Mouse (Mus musculus) kidney, adult 2 months (tissue): Measurements from ENCODE around the gene Nlgn1. TPM values are rescaled to one million over a fixed set of nuclear protein-coding genes. Genes with fewer than 3 reads are reported as not detected.

ENCODE experiments used
- DNase-seq: peaks from one replicate; pipeline ENCODE4 v3.0.0; 2021
- H3K27ac ChIP-seq: fragments of 200-500 bp; 2 replicates; pipeline ENCODE4 v1.5.1; 2012; ENCODE audit warnings: low read depth, low read length, control low read depth, inconsistent platforms; ENCODE audit not compliant: insufficient read depth
- H3K27me3 ChIP-seq: fragments of 200-500 bp; replicated peaks from 2 replicates; pipeline ENCODE4 v1.6.1; 2012; ENCODE audit warnings: mild to moderate bottlenecking, moderate library complexity, low read length, inconsistent platforms; ENCODE audit not compliant: control insufficient read depth, insufficient read depth
- H3K36me3 ChIP-seq: fragments of 200-500 bp; 2 replicates; pipeline ENCODE4 v1.6.1; 2012; ENCODE audit warnings: mild to moderate bottlenecking, moderate library complexity, low read length, inconsistent platforms; ENCODE audit not compliant: control insufficient read depth, insufficient read depth
- H3K4me1 ChIP-seq: fragments of 200-500 bp; 2 replicates; pipeline ENCODE4 v1.6.1; 2011; ENCODE audit warnings: low read length; ENCODE audit not compliant: control insufficient read depth, insufficient read depth
- H3K4me3 ChIP-seq: fragments of 200-500 bp; 2 replicates; pipeline ENCODE4 v1.5.1; 2011; ENCODE audit warnings: mild to moderate bottlenecking, low read depth, low read length, control low read depth; ENCODE audit not compliant: insufficient read depth
- CTCF ChIP-seq: fragments of 200-500 bp; conservative IDR thresholded peaks from 2 replicates; pipeline ENCODE4 v1.5.1; 2011; ENCODE audit warnings: low read depth, mild to moderate bottlenecking, control low read depth, low read length, moderate library complexity, mixed read lengths; ENCODE audit not compliant: insufficient read depth, insufficient read length
- POLR2A ChIP-seq: fragments of 200-500 bp; IDR thresholded peaks from one replicate; pipeline ENCODE4 v1.6.1; 2011; ENCODE audit warnings: low read depth, low read length, control low read depth
- WGBS: fragments of 180-500 bp; shearing (Covaris S2); methylation state at CpG from one replicate; pipeline ENCODE4 v1.1.7; 2018; 5-methylcytosine and 5-hydroxymethylcytosine counted together
- polyA plus RNA-seq: library from polyadenylated mRNA; depleted of rRNA; stranded (reverse); fragments of >200 nt; gene quantifications from 2 replicates; pipeline ENCODE4 v1.2.3, GENCODE M21; 2012

The Nlgn1 gene
- polyA plus RNA-seq, 1 experiment: 0.08 TPM

- H3K27me3 ChIP-seq: no peaks in the 10 kb centered on the region
- TF ChIP-seq POLR2A: no peak
- no peak for TF ChIP-seq CTCF
- 53% methylated on average over 2 of the region's 2 CpGs for WGBS
- DNase-seq: no peak
- no peak overlapping the region for H3K27ac ChIP-seq
- no peaks in the 10 kb centered on the region for H3K36me3 ChIP-seq
- no peaks in the 10 kb centered on the region for H3K4me1 ChIP-seq
- no peak overlapping the region for H3K4me3 ChIP-seq
Observed at GRCm38 (mm10) chr3:25914365-25915065, 417.7 kb downstream of the Nlgn1 start.

GRCm38 (mm10) chr3:25903140-25903809 lies 429.0 kb downstream of the Nlgn1 start:
- Histone ChIP-seq H3K4me1 (no peaks in the 10 kb centered on the region), H3K27ac (no peak overlapping the region), H3K27me3 (no peaks in the 10 kb centered on the region), H3K36me3 (no peaks in the 10 kb centered on the region), H3K4me3 (no peak overlapping the region)
- DNase-seq: no peak
- WGBS: 80% methylated on average over 11 of the region's 11 CpGs
- TF ChIP-seq POLR2A (no peak), CTCF (no peak)

- H3K4me3 ChIP-seq: no peak overlapping the region
- no peak overlapping the region for H3K27ac ChIP-seq
- no peaks in the 10 kb centered on the region for H3K27me3 ChIP-seq
- no peaks in the 10 kb centered on the region for H3K4me1 ChIP-seq
- H3K36me3 ChIP-seq: no peaks in the 10 kb centered on the region
- DNase-seq: no peak
- no peak for TF ChIP-seq POLR2A
- TF ChIP-seq CTCF: no peak
Observed at GRCm38 (mm10) chr3:25897456-25897855, 434.8 kb downstream of the Nlgn1 start.

GRCm38 (mm10) chr3:25884797-25885196 lies 447.5 kb downstream of the Nlgn1 start:
- no peak for DNase-seq
- Histone ChIP-seq H3K4me3 (no peak overlapping the region), H3K36me3 (no peaks in the 10 kb centered on the region), H3K27me3 (no peaks in the 10 kb centered on the region), H3K27ac (no peak overlapping the region), H3K4me1 (no peaks in the 10 kb centered on the region)
- no peak for TF ChIP-seq POLR2A
- no peak for TF ChIP-seq CTCF
- WGBS: 74% methylated on average over 2 of the region's 2 CpGs

- no peak for TF ChIP-seq POLR2A
- no peak for TF ChIP-seq CTCF
- H3K36me3 ChIP-seq: no peaks in the 10 kb centered on the region
- no peak overlapping the region for H3K27ac ChIP-seq
- no peak for DNase-seq
- H3K27me3 ChIP-seq: no peaks in the 10 kb centered on the region
- H3K4me1 ChIP-seq: no peaks in the 10 kb centered on the region
- H3K4me3 ChIP-seq: no peak overlapping the region
Observed at GRCm38 (mm10) chr3:25869161-25869560, 463.1 kb downstream of the Nlgn1 start.

GRCm38 (mm10) chr3:25858384-25858783 lies 473.9 kb downstream of the Nlgn1 start:
- no peaks in the 10 kb centered on the region for H3K4me1 ChIP-seq
- no peaks in the 10 kb centered on the region for H3K36me3 ChIP-seq
- H3K4me3 ChIP-seq: no peak overlapping the region
- DNase-seq: no peak
- TF ChIP-seq CTCF (no peak), POLR2A (no peak)
- H3K27ac ChIP-seq: no peak overlapping the region
- no peaks in the 10 kb centered on the region for H3K27me3 ChIP-seq

GRCm38 (mm10) chr3:25844686-25845462 lies 487.4 kb downstream of the Nlgn1 start:
- H3K4me1 ChIP-seq: no peaks in the 10 kb centered on the region
- 68% methylated on average over 7 of the region's 7 CpGs for WGBS
- no peak for TF ChIP-seq POLR2A
- TF ChIP-seq CTCF: no peak
- no peak overlapping the region for H3K27ac ChIP-seq
- H3K36me3 ChIP-seq: no peaks in the 10 kb centered on the region
- no peak overlapping the region for H3K4me3 ChIP-seq
- no peaks in the 10 kb centered on the region for H3K27me3 ChIP-seq
- peak; percentile 2 for DNase-seq
